Mouse (Mus musculus): ENCODE results near the gene Aif1l. TPM values are rescaled to one million over a fixed set of nuclear protein-coding genes. Genes with fewer than 3 reads are reported as not detected.
A peak's percentile ranks its signal among the peaks of the same experiment; 100 is the strongest.

The Aif1l gene
- polyA plus RNA-seq, 1 experiment from 2014 or later, result 12.4 TPM

DNA sequence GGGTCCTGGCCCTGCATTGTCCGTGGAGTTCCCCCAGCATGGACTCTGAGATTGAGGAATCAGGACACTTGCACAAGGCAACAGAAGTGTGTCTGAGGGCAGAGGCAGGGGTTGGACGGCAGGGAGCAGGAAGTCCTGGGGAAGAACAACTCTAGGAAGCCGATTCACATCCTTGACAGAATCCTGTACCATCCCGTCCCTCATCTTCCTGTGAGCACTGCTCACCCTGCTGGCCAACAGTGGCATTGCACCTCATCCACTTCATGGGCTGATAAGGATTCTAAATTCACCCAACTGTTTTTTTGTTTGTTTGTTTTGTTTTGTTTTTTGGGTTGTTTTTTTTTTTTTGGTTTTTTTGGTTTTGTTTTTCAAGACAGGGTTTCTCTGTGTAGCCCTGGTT lies 34.8 kb upstream of the Aif1l start:
- ATAC-seq (ENCODE audit: insufficient read depth, low FRiP score), result no peak
- Histone ChIP-seq H3K36me3 (ENCODE audit: control insufficient read depth, insufficient read depth, low read length) (no peaks in the 10 kb centered on the region), H3K27me3 (ENCODE audit: control insufficient read depth, insufficient read depth, low read length) (no peaks in the 10 kb centered on the region), H3K9ac (ENCODE audit: low read length) (no peak overlapping the region), H3K27ac (ENCODE audit: low read length) (no peak overlapping the region), H3K4me2 (ENCODE audit: low read depth, low read length) (no peak overlapping the region), H3K4me1 (ENCODE audit: control insufficient read depth, insufficient read depth, low read length) (no peaks in the 10 kb centered on the region), H3K4me3 (replicated peaks; ENCODE audit: low read length) (no peak overlapping the region), H3K9me3 (replicated peaks; ENCODE audit: control insufficient read depth, low read length) (no peaks in the 10 kb centered on the region)
- WGBS, result 21% methylated on average over 4 of the region's 4 CpGs

DNA sequence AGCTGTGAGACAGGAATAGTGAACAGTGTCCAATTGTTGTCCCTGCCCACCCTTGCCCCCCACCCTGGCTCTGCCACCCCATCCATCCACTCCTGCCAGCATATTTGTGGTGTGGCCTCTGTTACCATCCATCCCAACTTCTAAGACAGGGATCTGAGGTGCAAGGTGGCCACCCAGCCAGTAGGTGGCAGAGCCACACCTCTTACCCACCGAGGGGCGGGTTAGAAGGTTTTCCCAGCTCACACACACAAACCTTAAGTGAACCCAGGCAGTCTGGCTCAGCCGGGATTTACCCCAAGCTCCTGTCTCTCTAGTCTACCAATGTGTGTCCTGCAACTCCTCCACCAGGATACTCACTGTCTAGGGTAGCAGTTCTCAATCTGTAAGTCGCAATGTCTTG lies 32.3 kb upstream of the Aif1l start:
- no peak overlapping the region for H3K9ac ChIP-seq (ENCODE audit: low read length)
- H3K4me2 ChIP-seq (ENCODE audit: low read depth, low read length), result no peak overlapping the region
- 25% methylated on average over 4 of the region's 4 CpGs for WGBS
- H3K4me1 ChIP-seq (ENCODE audit: control insufficient read depth, insufficient read depth, low read length), result no peaks in the 10 kb centered on the region
- no peaks in the 10 kb centered on the region for H3K36me3 ChIP-seq (ENCODE audit: control insufficient read depth, insufficient read depth, low read length)
- no peaks in the 10 kb centered on the region for H3K27me3 ChIP-seq (ENCODE audit: control insufficient read depth, insufficient read depth, low read length)
- H3K27ac ChIP-seq (ENCODE audit: low read length), result no peak overlapping the region
- 0 out of 2 replicates have a peak, but pooled peaks have one; percentile 10 for ATAC-seq (ENCODE audit: insufficient read depth, low FRiP score)
- no peak overlapping the region for H3K4me3 ChIP-seq (replicated peaks; ENCODE audit: low read length)
- no peaks in the 10 kb centered on the region for H3K9me3 ChIP-seq (replicated peaks; ENCODE audit: control insufficient read depth, low read length)

DNA sequence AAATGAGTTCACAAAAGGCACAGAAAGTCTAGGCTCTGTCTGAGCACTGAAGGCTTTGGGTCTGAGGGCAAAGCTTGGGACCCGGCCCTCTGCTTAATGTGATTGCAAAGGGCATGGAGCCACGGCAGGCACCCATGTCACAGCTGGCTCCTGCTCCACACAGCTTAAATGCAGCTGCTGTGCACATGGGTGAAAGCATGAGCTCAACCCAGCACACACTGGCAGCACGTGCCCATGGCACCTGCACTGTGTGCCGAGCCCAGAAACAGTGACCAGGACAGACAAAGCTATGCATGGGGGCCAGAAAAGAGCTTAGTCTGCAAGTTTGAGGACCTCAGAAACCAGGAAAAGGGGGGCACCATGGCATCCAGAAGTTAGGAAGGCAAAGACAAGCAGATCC lies 26.3 kb upstream of the Aif1l start:
- Histone ChIP-seq H3K36me3 (ENCODE audit: control insufficient read depth, insufficient read depth, low read length) (no peaks in the 10 kb centered on the region), H3K4me3 (replicated peaks; ENCODE audit: low read length) (no peak overlapping the region), H3K27me3 (ENCODE audit: control insufficient read depth, insufficient read depth, low read length) (no peaks in the 10 kb centered on the region), H3K4me1 (ENCODE audit: control insufficient read depth, insufficient read depth, low read length) (no peaks in the 10 kb centered on the region), H3K9me3 (replicated peaks; ENCODE audit: control insufficient read depth, low read length) (no peaks in the 10 kb centered on the region), H3K4me2 (ENCODE audit: low read depth, low read length) (no peak overlapping the region), H3K9ac (ENCODE audit: low read length) (no peak overlapping the region), H3K27ac (ENCODE audit: low read length) (no peak overlapping the region)
- WGBS, result 75% methylated on average over 4 of the region's 4 CpGs
- ATAC-seq (ENCODE audit: insufficient read depth, low FRiP score), result no peak

DNA sequence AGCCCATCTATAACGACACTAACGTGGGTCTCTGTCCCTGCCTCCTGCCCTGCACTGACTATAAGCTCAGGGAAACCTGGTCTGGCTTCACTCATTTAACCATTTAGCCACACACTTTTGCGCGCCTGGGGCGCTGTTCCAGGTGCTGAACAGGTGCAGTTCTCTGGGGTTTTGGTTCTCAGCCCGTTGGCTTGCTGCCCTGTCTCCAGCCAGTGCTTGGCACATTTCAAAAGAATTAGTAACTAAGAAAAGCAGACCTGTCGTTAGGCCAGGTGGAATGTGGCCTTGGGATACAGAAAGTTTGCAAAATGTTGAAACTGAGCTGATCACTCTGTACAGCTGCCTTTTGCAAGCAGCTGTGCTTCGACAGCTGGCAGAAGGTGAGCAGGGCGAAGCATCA lies 25.1 kb upstream of the Aif1l start:
- ATAC-seq (ENCODE audit: insufficient read depth, low FRiP score), result no peak
- no peak overlapping the region for H3K4me2 ChIP-seq (ENCODE audit: low read depth, low read length)
- WGBS, result 23% methylated on average over 9 of the region's 9 CpGs
- no peak overlapping the region for H3K4me3 ChIP-seq (replicated peaks; ENCODE audit: low read length)
- no peaks in the 10 kb centered on the region for H3K9me3 ChIP-seq (replicated peaks; ENCODE audit: control insufficient read depth, low read length)
- no peaks in the 10 kb centered on the region for H3K27me3 ChIP-seq (ENCODE audit: control insufficient read depth, insufficient read depth, low read length)
- no peaks in the 10 kb centered on the region for H3K4me1 ChIP-seq (ENCODE audit: control insufficient read depth, insufficient read depth, low read length)
- no peak overlapping the region for H3K9ac ChIP-seq (ENCODE audit: low read length)
- H3K27ac ChIP-seq (ENCODE audit: low read length), result no peak overlapping the region
- no peaks in the 10 kb centered on the region for H3K36me3 ChIP-seq (ENCODE audit: control insufficient read depth, insufficient read depth, low read length)

DNA sequence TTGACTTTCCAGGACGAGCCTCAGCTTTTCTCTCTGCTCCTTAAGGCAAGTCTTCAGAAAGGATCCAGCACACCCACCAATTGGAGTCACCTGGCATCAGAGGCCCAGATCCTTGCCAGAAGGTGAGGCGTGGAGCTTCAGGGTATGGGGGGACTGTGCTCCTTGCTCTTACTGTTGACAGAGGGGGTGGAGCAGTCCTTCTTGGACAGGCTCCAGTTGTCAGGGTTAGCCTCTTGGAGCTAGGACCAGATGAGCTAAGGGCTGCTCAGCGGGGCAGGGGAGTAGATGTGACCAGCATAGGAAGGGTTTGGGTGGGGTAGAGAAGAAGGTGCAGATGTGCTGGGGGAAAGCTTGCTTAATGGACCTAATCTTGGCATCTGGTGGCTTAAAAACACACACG lies 24.0 kb upstream of the Aif1l start:
- no peaks in the 10 kb centered on the region for H3K36me3 ChIP-seq (ENCODE audit: control insufficient read depth, insufficient read depth, low read length)
- H3K4me1 ChIP-seq (ENCODE audit: control insufficient read depth, insufficient read depth, low read length), result no peaks in the 10 kb centered on the region
- WGBS, result 40% methylated on average over 4 of the region's 4 CpGs
- H3K27ac ChIP-seq (ENCODE audit: low read length), result no peak overlapping the region
- no peak overlapping the region for H3K4me2 ChIP-seq (ENCODE audit: low read depth, low read length)
- no peaks in the 10 kb centered on the region for H3K9me3 ChIP-seq (replicated peaks; ENCODE audit: control insufficient read depth, low read length)
- no peak overlapping the region for H3K4me3 ChIP-seq (replicated peaks; ENCODE audit: low read length)
- H3K9ac ChIP-seq (ENCODE audit: low read length), result no peak overlapping the region
- no peaks in the 10 kb centered on the region for H3K27me3 ChIP-seq (ENCODE audit: control insufficient read depth, insufficient read depth, low read length)
- no peak for ATAC-seq (ENCODE audit: insufficient read depth, low FRiP score)

DNA sequence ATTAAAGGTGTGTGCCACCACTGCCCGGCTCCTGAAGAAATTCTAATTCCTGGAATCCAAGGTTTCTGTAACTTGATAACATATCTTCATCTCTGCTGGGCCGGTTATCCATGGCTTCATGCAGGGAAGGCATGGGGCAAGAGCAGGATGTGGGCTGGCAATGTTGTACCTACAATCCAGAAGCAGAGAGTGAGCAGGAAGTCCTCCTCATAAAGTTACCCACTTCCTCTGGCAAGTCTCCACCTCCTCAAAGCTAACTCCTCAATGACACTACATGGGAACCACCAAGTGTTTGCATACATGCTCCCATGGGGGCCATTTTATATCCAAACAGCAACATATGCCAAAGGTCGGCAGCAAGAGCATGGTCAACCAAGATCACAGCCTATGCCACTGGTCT lies 20.3 kb upstream of the Aif1l start:
- Histone ChIP-seq H3K9ac (ENCODE audit: low read length) (no peak overlapping the region), H3K4me2 (ENCODE audit: low read depth, low read length) (no peak overlapping the region), H3K27me3 (ENCODE audit: control insufficient read depth, insufficient read depth, low read length) (no peaks in the 10 kb centered on the region), H3K36me3 (ENCODE audit: control insufficient read depth, insufficient read depth, low read length) (no peaks in the 10 kb centered on the region), H3K27ac (ENCODE audit: low read length) (no peak overlapping the region), H3K4me3 (replicated peaks; ENCODE audit: low read length) (no peak overlapping the region), H3K9me3 (replicated peaks; ENCODE audit: control insufficient read depth, low read length) (no peaks in the 10 kb centered on the region), H3K4me1 (ENCODE audit: control insufficient read depth, insufficient read depth, low read length) (no peaks in the 10 kb centered on the region)
- 80% methylated on average over 3 of the region's 3 CpGs for WGBS
- ATAC-seq (ENCODE audit: insufficient read depth, low FRiP score), result no peak

DNA sequence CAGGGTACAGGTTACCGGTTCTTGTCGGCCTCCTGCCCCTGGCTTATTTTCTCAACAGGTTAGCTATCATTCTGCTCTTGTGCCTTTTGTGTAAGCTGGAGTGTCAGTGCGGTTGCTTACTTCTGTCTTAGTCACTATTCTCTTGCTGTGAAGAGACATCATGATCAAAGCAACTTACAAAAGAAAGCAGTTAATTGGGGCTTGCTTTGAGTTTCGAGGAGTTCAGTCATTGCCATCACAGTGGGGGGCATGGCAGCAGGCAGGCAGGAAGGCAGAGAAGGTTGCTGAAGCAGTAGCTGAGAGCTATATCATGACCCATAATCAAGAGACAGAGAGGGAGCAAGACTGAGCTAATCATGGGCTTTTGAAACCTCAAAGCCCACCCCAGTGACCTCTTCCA lies 15.4 kb upstream of the Aif1l start:
- no peaks in the 10 kb centered on the region for H3K27me3 ChIP-seq (ENCODE audit: control insufficient read depth, insufficient read depth, low read length)
- H3K4me2 ChIP-seq (ENCODE audit: low read depth, low read length), result no peak overlapping the region
- H3K9me3 ChIP-seq (replicated peaks; ENCODE audit: control insufficient read depth, low read length), result no peaks in the 10 kb centered on the region
- H3K4me1 ChIP-seq (ENCODE audit: control insufficient read depth, insufficient read depth, low read length), result no peaks in the 10 kb centered on the region
- no peak overlapping the region for H3K9ac ChIP-seq (ENCODE audit: low read length)
- H3K27ac ChIP-seq (ENCODE audit: low read length), result no peak overlapping the region
- H3K36me3 ChIP-seq (ENCODE audit: control insufficient read depth, insufficient read depth, low read length), result no peaks in the 10 kb centered on the region
- 46% methylated on average over 4 of the region's 4 CpGs for WGBS
- H3K4me3 ChIP-seq (replicated peaks; ENCODE audit: low read length), result no peak overlapping the region
- no peak for ATAC-seq (ENCODE audit: insufficient read depth, low FRiP score)

DNA sequence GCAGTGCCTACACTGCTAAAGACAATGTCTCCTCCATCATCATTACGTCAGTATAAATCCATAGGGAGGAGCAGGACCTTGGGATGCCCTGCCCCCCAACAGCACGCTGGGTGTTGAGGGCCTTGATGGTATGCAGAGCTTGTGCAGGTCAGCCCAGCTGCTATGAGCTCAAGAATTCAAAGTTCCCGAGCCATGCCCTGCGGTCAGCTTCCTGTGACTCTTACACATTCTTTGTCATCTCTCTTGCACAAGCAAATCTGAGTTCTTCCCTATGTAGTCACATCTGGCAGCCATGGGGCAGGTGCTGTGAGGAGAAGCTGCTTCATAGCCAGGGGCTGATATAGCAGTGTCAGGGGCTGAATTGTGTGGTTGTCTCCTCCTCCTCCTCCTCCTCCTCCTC lies 14.9 kb upstream of the Aif1l start:
- no peak overlapping the region for H3K4me3 ChIP-seq (replicated peaks; ENCODE audit: low read length)
- H3K9ac ChIP-seq (ENCODE audit: low read length), result no peak overlapping the region
- WGBS, result 32% methylated on average over 4 of the region's 4 CpGs
- H3K27ac ChIP-seq (ENCODE audit: low read length), result no peak overlapping the region
- no peaks in the 10 kb centered on the region for H3K27me3 ChIP-seq (ENCODE audit: control insufficient read depth, insufficient read depth, low read length)
- H3K4me2 ChIP-seq (ENCODE audit: low read depth, low read length), result no peak overlapping the region
- no peak for ATAC-seq (ENCODE audit: insufficient read depth, low FRiP score)
- no peaks in the 10 kb centered on the region for H3K4me1 ChIP-seq (ENCODE audit: control insufficient read depth, insufficient read depth, low read length)
- H3K36me3 ChIP-seq (ENCODE audit: control insufficient read depth, insufficient read depth, low read length), result no peaks in the 10 kb centered on the region
- H3K9me3 ChIP-seq (replicated peaks; ENCODE audit: control insufficient read depth, low read length), result no peaks in the 10 kb centered on the region

DNA sequence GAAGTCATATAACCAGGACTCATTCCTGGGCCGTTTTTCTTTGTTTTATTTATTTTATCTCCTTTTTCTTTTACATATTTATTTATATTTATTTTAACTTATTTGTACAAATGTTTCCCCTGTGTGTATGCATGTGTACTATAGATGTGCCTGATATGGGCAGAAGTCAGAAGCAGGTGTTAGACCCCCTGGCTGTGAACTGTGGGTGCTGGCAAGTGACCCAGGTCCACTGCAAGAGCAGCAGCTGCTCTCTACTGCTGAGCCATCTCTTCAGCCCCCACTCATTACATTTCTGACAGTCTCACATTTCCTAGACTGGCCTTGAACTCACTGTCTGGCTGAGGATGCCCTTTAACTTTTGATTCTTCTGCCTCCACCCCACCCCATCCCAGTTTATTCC lies 11.6 kb upstream of the Aif1l start:
- Histone ChIP-seq H3K27me3 (ENCODE audit: control insufficient read depth, insufficient read depth, low read length) (no peaks in the 10 kb centered on the region), H3K36me3 (ENCODE audit: control insufficient read depth, insufficient read depth, low read length) (no peaks in the 10 kb centered on the region), H3K4me1 (ENCODE audit: control insufficient read depth, insufficient read depth, low read length) (no peaks in the 10 kb centered on the region), H3K9ac (ENCODE audit: low read length) (no peak overlapping the region), H3K27ac (ENCODE audit: low read length) (no peak overlapping the region), H3K9me3 (replicated peaks; ENCODE audit: control insufficient read depth, low read length) (no peaks in the 10 kb centered on the region), H3K4me3 (replicated peaks; ENCODE audit: low read length) (no peak overlapping the region), H3K4me2 (ENCODE audit: low read depth, low read length) (no peak overlapping the region)
- ATAC-seq (ENCODE audit: insufficient read depth, low FRiP score), result no peak
- WGBS, result 68% methylated on average over 1 of the region's 1 CpGs

DNA sequence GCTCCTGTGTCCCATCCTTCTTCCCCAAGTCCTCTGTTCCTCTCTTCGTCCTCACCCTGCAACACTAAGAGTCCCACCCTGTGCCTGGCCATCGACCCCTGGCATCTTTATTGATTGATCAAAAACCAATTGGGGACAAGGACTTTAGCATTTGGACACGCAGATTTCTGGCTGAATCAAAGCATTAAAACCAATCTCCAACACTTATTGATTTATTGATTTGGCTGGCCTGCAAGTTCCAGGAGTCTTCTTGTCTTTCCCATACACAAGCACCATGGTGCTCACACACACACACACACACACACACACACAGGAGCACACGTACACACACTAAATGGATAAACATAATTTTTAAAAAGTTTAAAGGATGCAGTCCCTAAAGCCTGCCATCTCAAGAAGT lies 6.9 kb upstream of the Aif1l start:
- no peak for ATAC-seq (ENCODE audit: insufficient read depth, low FRiP score)
- Histone ChIP-seq H3K9ac (ENCODE audit: low read length) (no peak overlapping the region), H3K27me3 (ENCODE audit: control insufficient read depth, insufficient read depth, low read length) (no peaks in the 10 kb centered on the region), H3K4me3 (replicated peaks; ENCODE audit: low read length) (no peak overlapping the region), H3K4me2 (ENCODE audit: low read depth, low read length) (no peak overlapping the region), H3K4me1 (ENCODE audit: control insufficient read depth, insufficient read depth, low read length) (no peaks in the 10 kb centered on the region), H3K36me3 (ENCODE audit: control insufficient read depth, insufficient read depth, low read length) (no peaks in the 10 kb centered on the region), H3K27ac (ENCODE audit: low read length) (no peak overlapping the region), H3K9me3 (replicated peaks; ENCODE audit: control insufficient read depth, low read length) (no peaks in the 10 kb centered on the region)
- WGBS, result 56% methylated on average over 4 of the region's 4 CpGs

Measured in stomach, embryonic 16.5 days (tissue).